Mouse (Mus musculus) liver, embryonic 16.5 days (tissue): ENCODE results near the gene Vrk3. TPM values are rescaled to one million over a fixed set of nuclear protein-coding genes. Genes with fewer than 3 reads are reported as not detected.

ENCODE experiments used
- ATAC-seq: fragments of 200-750 bp; cut with Nextera tagmentation; 2 replicates; pipeline ENCODE4 v1.8.0; 2017; ENCODE audit warnings: low read depth, mild to moderate bottlenecking, moderate number of reproducible peaks, moderate library complexity
- H3K27ac ChIP-seq: fragments of 300-500 bp; sonication (generic); 2 replicates; pipeline ENCODE4 v1.5.1; 2014; ENCODE audit warnings: mild to moderate bottlenecking, low read length
- H3K27me3 ChIP-seq: fragments of 300-500 bp; sonication (generic); 2 replicates; pipeline ENCODE4 v1.6.1; 2014; ENCODE audit warnings: low read depth, low read length, mixed read lengths; ENCODE audit not compliant: control insufficient read depth, insufficient read depth
- H3K36me3 ChIP-seq: fragments of 300-500 bp; sonication (generic); 2 replicates; pipeline ENCODE4 v1.6.1; 2014; ENCODE audit warnings: mild to moderate bottlenecking; ENCODE audit not compliant: control insufficient read depth, insufficient read depth
- H3K4me1 ChIP-seq: fragments of 300-500 bp; sonication (generic); 2 replicates; pipeline ENCODE4 v1.6.1; 2014; ENCODE audit warnings: low read depth, low read length, mixed read lengths; ENCODE audit not compliant: control insufficient read depth
- H3K4me2 ChIP-seq: fragments of 300-500 bp; sonication (generic); 2 replicates; pipeline ENCODE4 v1.6.1; 2014; ENCODE audit warnings: low read depth, low read length, mixed read lengths
- H3K4me3 ChIP-seq: fragments of 300-500 bp; sonication (generic); 2 replicates; pipeline ENCODE4 v1.5.1; 2014; ENCODE audit warnings: low read depth, mild to moderate bottlenecking, low read length
- H3K9ac ChIP-seq: fragments of 300-500 bp; sonication (generic); 2 replicates; pipeline ENCODE4 v1.6.1; 2014; ENCODE audit warnings: low read depth, low read length
- H3K9me3 ChIP-seq: fragments of 300-500 bp; sonication (generic); replicated peaks from 2 replicates; pipeline ENCODE4 v1.6.1; 2016; ENCODE audit warnings: low read length; ENCODE audit not compliant: control insufficient read depth
- WGBS: fragments of 180-500 bp; shearing (Covaris S2); extraction: QIAGEN DNeasy Blood & Tissue Kit; methylation state at CpG from one replicate; pipeline ENCODE4 v1.1.7; 2014; ENCODE audit not compliant: insufficient replicate concordance; 5-methylcytosine and 5-hydroxymethylcytosine counted together
- polyA plus RNA-seq: library from polyadenylated mRNA; unstranded; fragments of >200 nt; fragmentation: Nextera tagmentation; extraction: Ambion mirVana; gene quantifications from 2 replicates; pipeline ENCODE4 v1.2.1, GENCODE M21; 2015

The Vrk3 gene
- polyA plus RNA-seq, 1 experiment from 2014 or later = 29.2 TPM

GRCm38 (mm10) chr7:44813985-44814384 is 65.8 kb downstream of the Vrk3 start:
- 75% methylated on average over 3 of the region's 3 CpGs for WGBS
- Histone ChIP-seq H3K27me3 (no peaks in the 10 kb centered on the region), H3K27ac (no peak overlapping the region), H3K36me3 (peaks cover 7% of the 10 kb centered on the region; the same call in 1 of the 2 replicates), H3K9ac (no peak overlapping the region), H3K4me3 (peak overlapping the region; percentile 11), H3K4me1 (peaks cover 29% of the 10 kb centered on the region), H3K9me3 (no peaks in the 10 kb centered on the region), H3K4me2 (peak overlapping the region; percentile 41)
- no peak for ATAC-seq

- H3K4me1 ChIP-seq = peaks cover 33% of the 10 kb centered on the region
- H3K27ac ChIP-seq = no peak overlapping the region
- no peaks in the 10 kb centered on the region for H3K9me3 ChIP-seq
- peak overlapping the region; percentile 82 for H3K4me2 ChIP-seq
- peak overlapping the region; percentile 95 for H3K4me3 ChIP-seq
- ATAC-seq = no peak
- peaks cover 7% of the 10 kb centered on the region; the same call in 1 of the 2 replicates for H3K36me3 ChIP-seq
- H3K27me3 ChIP-seq = no peaks in the 10 kb centered on the region
- no peak overlapping the region for H3K9ac ChIP-seq
- WGBS = 73% methylated on average over 4 of the region's 4 CpGs
Measured at GRCm38 (mm10) chr7:44814423-44814822, 66.2 kb downstream of the Vrk3 start.

GRCm38 (mm10) chr7:44814952-44815553 is 66.8 kb downstream of the Vrk3 start:
- Histone ChIP-seq H3K9me3 (no peaks in the 10 kb centered on the region), H3K4me2 (peak overlapping the region; percentile 82), H3K27ac (peak overlapping the region; percentile 96), H3K36me3 (peaks cover 7% of the 10 kb centered on the region; the same call in 1 of the 2 replicates), H3K4me1 (peaks cover 40% of the 10 kb centered on the region), H3K4me3 (peak overlapping the region; percentile 95), H3K9ac (peak overlapping the region; percentile 97), H3K27me3 (no peaks in the 10 kb centered on the region)
- WGBS = 45% methylated on average over 14 of the region's 14 CpGs
- ATAC-seq = no peak

- Histone ChIP-seq H3K9me3 (no peaks in the 10 kb centered on the region), H3K4me2 (peak within 1 kb of the TSS; percentile 82), H3K36me3 (peaks cover 7% of the 10 kb centered on the region; the same call in 1 of the 2 replicates), H3K4me3 (peak within 1 kb of the TSS; percentile 95), H3K27me3 (no peaks in the 10 kb centered on the region), H3K9ac (peak within 1 kb of the TSS; percentile 97), H3K27ac (peak within 1 kb of the TSS; percentile 96), H3K4me1 (peaks cover 48% of the 10 kb centered on the region)
- WGBS = under 1% methylated on average over 62 of the region's 62 CpGs
- ATAC-seq = peak; percentile 85
Measured at GRCm38 (mm10) chr7:44815721-44816469, 67.7 kb downstream of the Vrk3 start, which contains the start of the genes Nup62 and Il4i1. Nup62 (plus strand) TSS chr7:44816088. Il4i1 (plus strand) TSS chr7:44816387.

GRCm38 (mm10) chr7:44816470-44817021 is 68.3 kb downstream of the Vrk3 start, which contains the start of gene Atf5:
Atf5 (minus strand) TSS chr7:44816658.
- peaks cover 53% of the 10 kb centered on the region for H3K4me1 ChIP-seq
- peak within 1 kb of the TSS; percentile 95 for H3K4me3 ChIP-seq
- H3K27ac ChIP-seq = peak within 1 kb of the TSS; percentile 96
- under 1% methylated on average over 48 of the region's 57 CpGs for WGBS
- H3K27me3 ChIP-seq = no peaks in the 10 kb centered on the region
- peaks cover 6% of the 10 kb centered on the region; the same call in 1 of the 2 replicates for H3K36me3 ChIP-seq
- no peaks in the 10 kb centered on the region for H3K9me3 ChIP-seq
- peak within 1 kb of the TSS; percentile 97 for H3K9ac ChIP-seq
- peak; percentile 20 for ATAC-seq
- peak within 1 kb of the TSS; percentile 82 for H3K4me2 ChIP-seq

- no peak for ATAC-seq
- no peaks in the 10 kb centered on the region for H3K27me3 ChIP-seq
- peak overlapping the region; percentile 95 for H3K4me3 ChIP-seq
- peaks cover 58% of the 10 kb centered on the region for H3K4me1 ChIP-seq
- peak overlapping the region; percentile 82 for H3K4me2 ChIP-seq
- H3K9me3 ChIP-seq = no peaks in the 10 kb centered on the region
- 18% methylated on average over 3 of the region's 3 CpGs for WGBS
- peaks cover 5% of the 10 kb centered on the region; the same call in 1 of the 2 replicates for H3K36me3 ChIP-seq
- peak overlapping the region; percentile 96 for H3K27ac ChIP-seq
- peak overlapping the region; percentile 97 for H3K9ac ChIP-seq
Measured at GRCm38 (mm10) chr7:44817441-44817840, 69.2 kb downstream of the Vrk3 start.

GRCm38 (mm10) chr7:44818164-44818563 is 70.0 kb downstream of the Vrk3 start:
- no peaks in the 10 kb centered on the region for H3K27me3 ChIP-seq
- H3K27ac ChIP-seq = peak overlapping the region; percentile 96
- H3K4me1 ChIP-seq = peaks cover 64% of the 10 kb centered on the region
- H3K4me2 ChIP-seq = peak overlapping the region; percentile 82
- ATAC-seq = no peak
- H3K4me3 ChIP-seq = peak overlapping the region; percentile 95
- H3K36me3 ChIP-seq = no peaks in the 10 kb centered on the region; the same call in 1 of the 2 replicates
- no peaks in the 10 kb centered on the region for H3K9me3 ChIP-seq
- 16% methylated on average over 2 of the region's 2 CpGs for WGBS
- peak overlapping the region; percentile 97; the same call in 1 of the 2 replicates for H3K9ac ChIP-seq

GRCm38 (mm10) chr7:44818751-44819235 is 70.6 kb downstream of the Vrk3 start:
- H3K9ac ChIP-seq = peak overlapping the region; percentile 50
- peaks cover 71% of the 10 kb centered on the region for H3K4me1 ChIP-seq
- no peaks in the 10 kb centered on the region for H3K9me3 ChIP-seq
- no peaks in the 10 kb centered on the region for H3K27me3 ChIP-seq
- H3K27ac ChIP-seq = peak overlapping the region; percentile 81
- peak overlapping the region; percentile 82 for H3K4me2 ChIP-seq
- WGBS = 36% methylated on average over 6 of the region's 6 CpGs
- no peaks in the 10 kb centered on the region; the same call in 1 of the 2 replicates for H3K36me3 ChIP-seq
- peak overlapping the region; percentile 95 for H3K4me3 ChIP-seq
- ATAC-seq = no peak
